In the genomic region with DNA sequence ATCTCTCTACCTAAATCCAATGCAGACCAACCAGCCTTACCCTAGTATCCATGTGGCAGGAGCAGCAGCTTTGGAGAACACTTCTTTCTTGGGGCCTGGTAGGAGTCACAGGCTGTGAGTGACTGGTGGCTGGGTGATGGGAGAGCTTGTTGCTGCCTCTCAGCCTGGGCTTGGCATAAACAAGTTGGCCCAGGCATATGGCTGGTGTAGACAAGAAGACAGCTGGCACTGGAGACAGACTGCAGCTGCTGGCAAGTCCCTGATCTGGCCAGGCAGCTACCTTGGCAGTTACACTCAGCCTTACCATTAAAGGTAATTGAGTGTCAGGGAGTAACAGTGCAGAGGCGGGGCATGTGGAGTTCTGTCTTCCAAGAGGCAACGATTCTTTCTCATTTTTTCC, we compare ENCODE assay signal across 8 mouse cellular contexts. TPM values are rescaled to one million over a fixed set of nuclear protein-coding genes. Genes with fewer than 3 reads are reported as not detected.
DNase-seq lines count a peak whose midpoint lies in the region; ATAC-seq and TF ChIP-seq lines count a peak whose summit lies in the region.

No protein-coding gene starts in this region.

- ATAC-seq in intestine, embryonic 14.5 days (replicated peaks; ENCODE audit: low FRiP score, low TSS enrichment, low read depth): 0 out of 2 replicates have a peak, but pooled peaks have one; percentile 15
- ATAC-seq in intestine, postnatal 0 days: no peak
- ATAC-seq in erythroid progenitor cell, adult 5-6 weeks (replicated peaks; ENCODE audit: low FRiP score, poor library complexity, severe bottlenecking): no peak

- H3K27me3 ChIP-seq in intestine, embryonic 14.5 days (replicated peaks; ENCODE audit: control insufficient read depth, insufficient read depth, low read length): no peaks in the 10 kb centered on the region
- no peaks in the 10 kb centered on the region for H3K27me3 ChIP-seq in intestine, postnatal 0 days (replicated peaks; ENCODE audit: control insufficient read depth, insufficient read depth, low read length)

- no peak overlapping the region for H3K4me3 ChIP-seq in intestine, embryonic 14.5 days (ENCODE audit: low read depth, low read length)
- H3K4me3 ChIP-seq in intestine, postnatal 0 days (ENCODE audit: low read depth, low read length): no peak overlapping the region
- H3K4me3 ChIP-seq in gastrocnemius, adult 2 months: peak overlapping the region; percentile 67

- H3K27ac ChIP-seq in intestine, embryonic 14.5 days (ENCODE audit: low read depth): peak overlapping the region; percentile 33; the same call in 1 of the 2 replicates
- H3K27ac ChIP-seq in intestine, postnatal 0 days (ENCODE audit: low read depth, low read length): no peak overlapping the region
- H3K27ac ChIP-seq in gastrocnemius, adult 2 months: peak overlapping the region; percentile 94

- H3K9me3 ChIP-seq in intestine, embryonic 14.5 days (ENCODE audit: control insufficient read depth, low read length): no peaks in the 10 kb centered on the region
- H3K9me3 ChIP-seq in intestine, postnatal 0 days (ENCODE audit: control insufficient read depth): no peaks in the 10 kb centered on the region

- H3K36me3 ChIP-seq in intestine, embryonic 14.5 days (ENCODE audit: control insufficient read depth, insufficient read depth, low read length): no peaks in the 10 kb centered on the region
- H3K36me3 ChIP-seq in intestine, postnatal 0 days (ENCODE audit: control insufficient read depth, insufficient read depth): no peaks in the 10 kb centered on the region

- TF ChIP-seq CTCF in intestine, postnatal 0 days (IDR thresholded peaks at IDR 0.05; ENCODE audit: low read depth): no peak
- no peak for TF ChIP-seq CTCF in gastrocnemius, adult 2 months (IDR thresholded peaks at IDR 0.05)

- H3K4me1 ChIP-seq in intestine, embryonic 14.5 days (replicated peaks; ENCODE audit: control insufficient read depth, insufficient read depth, low read length): peaks cover 8% of the 10 kb centered on the region
- no peaks in the 10 kb centered on the region for H3K4me1 ChIP-seq in intestine, postnatal 0 days (replicated peaks; ENCODE audit: control insufficient read depth, insufficient read depth, low read length)

- H3K4me2 ChIP-seq in intestine, embryonic 14.5 days (ENCODE audit: low read length): no peak overlapping the region
- no peak overlapping the region for H3K4me2 ChIP-seq in intestine, postnatal 0 days (replicated peaks; ENCODE audit: low read depth)

- 67% methylated on average over 2 of the region's 2 CpGs for WGBS in intestine, embryonic 14.5 days
- WGBS in intestine, postnatal 0 days: 59% methylated on average over 2 of the region's 2 CpGs

- no peak for DNase-seq in intestine, embryonic 14.5 days (ENCODE audit: low spot score)
- DNase-seq in cerebellum, adult 11-12 months: peak; percentile 52
- DNase-seq in gastrocnemius, adult 2 months: peak; percentile 88
- DNase-seq in kidney, postnatal 36 days: peak; percentile 32 to 49
- peak; percentile 17 for DNase-seq in lung, postnatal 14 days
- no peak for DNase-seq in Muller cell, postnatal 12 days (ENCODE audit: inconsistent ontology term)

- no peak overlapping the region for H3K9ac ChIP-seq in intestine, embryonic 14.5 days (ENCODE audit: low read length)
- no peak overlapping the region for H3K9ac ChIP-seq in intestine, postnatal 0 days (ENCODE audit: low read depth, low read length)

- intact Hi-C loops in gastrocnemius, adult 2 months (cut with DNase I): no loop called here

RNA-seq across cellular contexts. Expression of gene Abcc1, which starts 16.0 kb away (rescaled TPM):
- 11.8 and 12.5 TPM in 2 replicates for polyA plus RNA-seq in intestine, embryonic 14.5 days (2014; fragmentation: Nextera tagmentation; extraction: Ambion mirVana)
- 2.3 and 2.6 TPM in 2 replicates for polyA plus RNA-seq in intestine, postnatal 0 days (2015; fragmentation: Nextera tagmentation; extraction: Ambion mirVana)
- 10 to 100 TPM; 21.6 to 25.0 TPM for total RNA-seq in gastrocnemius, adult 2 months (2021)
- total RNA-seq in erythroid progenitor cell, adult 5-6 weeks (2015; ENCODE audit: low replicate concordance): 2.5 and 4.3 TPM in 2 replicates
- 2.8 and 3.0 TPM in 2 replicates for total RNA-seq in erythroid progenitor cell, adult 5-6 weeks (2017; ENCODE audit: low replicate concordance)

Comparison
In these comparisons a context has a peak if more than half of its experiments do, and no peak if none do; other contexts are left out.
1. DNase-seq: peak in cerebellum, adult 11-12 months (single experiment), gastrocnemius, adult 2 months (single experiment), kidney, postnatal 36 days (2 of 2) and lung, postnatal 14 days (single experiment); none in intestine, embryonic 14.5 days (single experiment) and Muller cell, postnatal 12 days (single experiment).
2. RNA of gene Abcc1, which starts 16.0 kb away (total RNA-seq): 21.6 to 25.0 TPM in gastrocnemius, adult 2 months; 2.5 to 4.3 TPM in erythroid progenitor cell, adult 5-6 weeks; every median in the first group is over 4 times any median in the second.